Mouse (Mus musculus) embryonic facial prominence, embryonic 13.5 days (tissue): ENCODE results near the gene Kcne3. TPM values are rescaled to one million over a fixed set of nuclear protein-coding genes. Genes with fewer than 3 reads are reported as not detected.
A peak's percentile ranks its signal among the peaks of the same experiment; 100 is the strongest.

Source experiments
- ATAC-seq: fragments of 200-750 bp; cut with Nextera tagmentation; 2 replicates; pipeline ENCODE4 v1.8.0; 2017; ENCODE audit warnings: low read depth; ENCODE audit not compliant: insufficient number of reproducible peaks, insufficient read depth, low FRiP score, low TSS enrichment
- H3K27ac ChIP-seq: fragments of 300-500 bp; sonication (generic); 2 replicates; pipeline ENCODE4 v1.5.1; 2015; ENCODE audit warnings: moderate library complexity, mild to moderate bottlenecking, inconsistent platforms
- H3K27me3 ChIP-seq: fragments of 300-500 bp; sonication (generic); 2 replicates; pipeline ENCODE4 v1.6.1; 2015; ENCODE audit warnings: mild to moderate bottlenecking, inconsistent platforms
- H3K36me3 ChIP-seq: fragments of 300-500 bp; sonication (generic); 2 replicates; pipeline ENCODE4 v1.6.1; 2015; ENCODE audit warnings: mild to moderate bottlenecking, inconsistent platforms
- H3K4me1 ChIP-seq: fragments of 300-500 bp; sonication (generic); 2 replicates; pipeline ENCODE4 v1.6.1; 2015; ENCODE audit warnings: inconsistent platforms
- H3K4me2 ChIP-seq: fragments of 300-500 bp; sonication (generic); 2 replicates; pipeline ENCODE4 v1.6.1; 2015; ENCODE audit warnings: moderate library complexity, mild to moderate bottlenecking, inconsistent platforms
- H3K4me3 ChIP-seq: fragments of 300-500 bp; sonication (generic); 2 replicates; pipeline ENCODE4 v1.5.1; 2015; ENCODE audit warnings: mild to moderate bottlenecking, inconsistent platforms
- H3K9ac ChIP-seq: fragments of 300-500 bp; sonication (generic); 2 replicates; pipeline ENCODE4 v1.6.1; 2015; ENCODE audit warnings: mild to moderate bottlenecking, inconsistent platforms
- H3K9me3 ChIP-seq: fragments of 300-500 bp; sonication (generic); 2 replicates; pipeline ENCODE4 v1.6.1; 2016; ENCODE audit warnings: inconsistent platforms
- WGBS: fragments of 180-500 bp; shearing (Covaris S2); methylation state at CpG from one replicate; pipeline ENCODE4 v1.1.7; 2015; ENCODE audit warnings: mixed read lengths; 5-methylcytosine and 5-hydroxymethylcytosine counted together
- polyA plus RNA-seq: library from polyadenylated mRNA; unstranded; fragments of >200 nt; fragmentation: Nextera tagmentation; extraction: Ambion mirVana; gene quantifications from 2 replicates; pipeline ENCODE4 v1.2.1, GENCODE M21; 2015

Kcne3 gene
- polyA plus RNA-seq, 1 experiment from 2014 or later = 16.2 TPM

- no peaks in the 10 kb centered on the region for H3K36me3 ChIP-seq
- H3K9ac ChIP-seq = peak within 1 kb of the TSS; percentile 96
- no peaks in the 10 kb centered on the region for H3K9me3 ChIP-seq
- under 1% methylated on average over 78 of the region's 78 CpGs for WGBS
- peak within 1 kb of the TSS; percentile 86 for H3K4me3 ChIP-seq
- H3K4me2 ChIP-seq = peak within 1 kb of the TSS; percentile 79
- H3K27ac ChIP-seq = peak within 1 kb of the TSS; percentile 97
- no peaks in the 10 kb centered on the region for H3K27me3 ChIP-seq
- ATAC-seq = peak; percentile 92
- H3K4me1 ChIP-seq = peaks cover 13% of the 10 kb centered on the region
These were observed 17.0 kb upstream of the Kcne3 start, which contains the start of gene Lipt2 for GRCm38 (mm10) chr7:100159105-100159841. Lipt2 (plus strand) TSS chr7:100159277.

- Histone ChIP-seq H3K27me3 (no peaks in the 10 kb centered on the region), H3K4me2 (peak overlapping the region; percentile 79), H3K9me3 (no peaks in the 10 kb centered on the region), H3K4me3 (peak overlapping the region; percentile 86), H3K4me1 (peaks cover 13% of the 10 kb centered on the region), H3K36me3 (no peaks in the 10 kb centered on the region), H3K9ac (peak overlapping the region; percentile 96), H3K27ac (peak overlapping the region; percentile 97)
- WGBS = 65% methylated on average over 7 of the region's 7 CpGs
- no peak for ATAC-seq
These were observed 16.3 kb upstream of the Kcne3 start for GRCm38 (mm10) chr7:100160006-100160405.

- Histone ChIP-seq H3K4me3 (no peak overlapping the region), H3K36me3 (no peaks in the 10 kb centered on the region), H3K4me1 (peaks cover 13% of the 10 kb centered on the region), H3K27me3 (no peaks in the 10 kb centered on the region), H3K27ac (no peak overlapping the region), H3K9me3 (no peaks in the 10 kb centered on the region), H3K4me2 (no peak overlapping the region), H3K9ac (no peak overlapping the region)
- no peak for ATAC-seq
- WGBS = 68% methylated on average over 4 of the region's 4 CpGs
These were observed 12.8 kb upstream of the Kcne3 start for GRCm38 (mm10) chr7:100163506-100163905.

GRCm38 (mm10) chr7:100168654-100169053 is 7.6 kb upstream of the Kcne3 start:
- Histone ChIP-seq H3K27me3 (no peaks in the 10 kb centered on the region), H3K4me3 (no peak overlapping the region), H3K4me2 (no peak overlapping the region), H3K9me3 (no peaks in the 10 kb centered on the region), H3K27ac (no peak overlapping the region), H3K4me1 (peaks cover 1% of the 10 kb centered on the region; the same call in 1 of the 2 replicates), H3K9ac (no peak overlapping the region), H3K36me3 (no peaks in the 10 kb centered on the region)
- WGBS = 79% methylated on average over 11 of the region's 11 CpGs
- ATAC-seq = no peak

- 66% methylated on average over 4 of the region's 4 CpGs for WGBS
- no peaks in the 10 kb centered on the region for H3K4me1 ChIP-seq
- H3K9ac ChIP-seq = no peak overlapping the region
- no peak overlapping the region for H3K4me3 ChIP-seq
- peaks cover 3% of the 10 kb centered on the region; the same call in 1 of the 2 replicates for H3K27me3 ChIP-seq
- H3K4me2 ChIP-seq = no peak overlapping the region
- no peaks in the 10 kb centered on the region for H3K36me3 ChIP-seq
- no peak for ATAC-seq
- H3K27ac ChIP-seq = no peak overlapping the region
- no peaks in the 10 kb centered on the region for H3K9me3 ChIP-seq
These were observed 5.5 kb upstream of the Kcne3 start for GRCm38 (mm10) chr7:100170756-100171155.

GRCm38 (mm10) chr7:100178016-100178890 is 2.0 kb downstream of the Kcne3 start:
- Histone ChIP-seq H3K4me2 (peak overlapping the region; percentile 78), H3K9ac (peak overlapping the region; percentile 60), H3K9me3 (no peaks in the 10 kb centered on the region), H3K4me1 (peaks cover 18% of the 10 kb centered on the region), H3K4me3 (peak overlapping the region; percentile 43), H3K36me3 (no peaks in the 10 kb centered on the region), H3K27me3 (peaks cover 55% of the 10 kb centered on the region), H3K27ac (no peak overlapping the region)
- WGBS = 7% methylated on average over 30 of the region's 30 CpGs
- ATAC-seq = peak; percentile 78; the same call in 1 of the 2 replicates

- Histone ChIP-seq H3K4me1 (peaks cover 18% of the 10 kb centered on the region), H3K4me2 (peak overlapping the region; percentile 78), H3K9me3 (no peaks in the 10 kb centered on the region), H3K4me3 (peak overlapping the region; percentile 43), H3K27me3 (peaks cover 55% of the 10 kb centered on the region), H3K36me3 (no peaks in the 10 kb centered on the region), H3K9ac (peak overlapping the region; percentile 60), H3K27ac (no peak overlapping the region)
- 1% methylated on average over 15 of the region's 15 CpGs for WGBS
- ATAC-seq = no peak
These were observed 2.6 kb downstream of the Kcne3 start for GRCm38 (mm10) chr7:100178891-100179233.

GRCm38 (mm10) chr7:100179394-100179793 is 3.1 kb downstream of the Kcne3 start:
- H3K36me3 ChIP-seq = no peaks in the 10 kb centered on the region
- peak overlapping the region; percentile 43 for H3K4me3 ChIP-seq
- 46% methylated on average over 7 of the region's 7 CpGs for WGBS
- no peak overlapping the region for H3K9ac ChIP-seq
- H3K4me1 ChIP-seq = peaks cover 18% of the 10 kb centered on the region
- no peak for ATAC-seq
- H3K4me2 ChIP-seq = peak overlapping the region; percentile 78
- no peak overlapping the region for H3K27ac ChIP-seq
- peaks cover 55% of the 10 kb centered on the region for H3K27me3 ChIP-seq
- no peaks in the 10 kb centered on the region for H3K9me3 ChIP-seq

GRCm38 (mm10) chr7:100179836-100180407 is 3.6 kb downstream of the Kcne3 start:
- Histone ChIP-seq H3K9me3 (no peaks in the 10 kb centered on the region), H3K27ac (no peak overlapping the region), H3K36me3 (no peaks in the 10 kb centered on the region), H3K27me3 (peaks cover 55% of the 10 kb centered on the region), H3K9ac (no peak overlapping the region), H3K4me2 (no peak overlapping the region), H3K4me1 (peaks cover 18% of the 10 kb centered on the region), H3K4me3 (peak overlapping the region; percentile 43; the same call in 1 of the 2 replicates)
- WGBS = 73% methylated on average over 7 of the region's 7 CpGs
- ATAC-seq = no peak

- Histone ChIP-seq H3K4me3 (no peak overlapping the region), H3K4me1 (peaks cover 18% of the 10 kb centered on the region), H3K9me3 (no peaks in the 10 kb centered on the region), H3K27ac (no peak overlapping the region), H3K36me3 (no peaks in the 10 kb centered on the region), H3K27me3 (peaks cover 48% of the 10 kb centered on the region), H3K4me2 (no peak overlapping the region), H3K9ac (no peak overlapping the region)
- ATAC-seq = no peak
- WGBS = 70% methylated on average over 2 of the region's 2 CpGs
These were observed 4.9 kb downstream of the Kcne3 start for GRCm38 (mm10) chr7:100181176-100181575.

- 62% methylated on average over 3 of the region's 3 CpGs for WGBS
- Histone ChIP-seq H3K4me3 (no peak overlapping the region), H3K27me3 (peaks cover 44% of the 10 kb centered on the region), H3K4me2 (no peak overlapping the region), H3K36me3 (no peaks in the 10 kb centered on the region), H3K27ac (no peak overlapping the region), H3K9ac (no peak overlapping the region), H3K9me3 (no peaks in the 10 kb centered on the region), H3K4me1 (peaks cover 18% of the 10 kb centered on the region)
- ATAC-seq = no peak
These were observed 5.3 kb downstream of the Kcne3 start for GRCm38 (mm10) chr7:100181614-100182013.
